Mouse (Mus musculus): ENCODE results near the gene Ctr9.

Gene Ctr9

DNA sequence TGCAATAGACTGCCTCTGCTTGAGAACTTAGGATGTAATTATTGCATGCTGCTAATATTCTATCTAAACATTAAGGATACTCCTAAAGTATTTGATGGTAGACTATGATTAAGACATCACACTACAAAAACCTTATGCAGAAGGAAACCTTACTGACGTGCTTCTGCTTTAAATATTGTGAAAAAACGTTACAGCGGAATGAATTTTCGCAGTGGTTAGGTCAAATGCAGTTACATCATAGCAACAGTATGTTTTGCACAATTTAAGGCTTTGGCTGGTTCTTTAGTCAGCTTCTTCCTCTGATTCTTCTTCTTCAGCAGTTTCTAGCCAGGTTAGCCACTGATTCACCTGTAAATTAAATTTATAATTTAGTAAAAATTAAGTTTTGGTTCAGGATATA, 43.7 kb downstream of the Ctr9 start:
- TF ChIP-seq GATA4 (IDR thresholded peaks at IDR 0.05; ENCODE audit: insufficient replicate concordance, low read length): no peak

DNA sequence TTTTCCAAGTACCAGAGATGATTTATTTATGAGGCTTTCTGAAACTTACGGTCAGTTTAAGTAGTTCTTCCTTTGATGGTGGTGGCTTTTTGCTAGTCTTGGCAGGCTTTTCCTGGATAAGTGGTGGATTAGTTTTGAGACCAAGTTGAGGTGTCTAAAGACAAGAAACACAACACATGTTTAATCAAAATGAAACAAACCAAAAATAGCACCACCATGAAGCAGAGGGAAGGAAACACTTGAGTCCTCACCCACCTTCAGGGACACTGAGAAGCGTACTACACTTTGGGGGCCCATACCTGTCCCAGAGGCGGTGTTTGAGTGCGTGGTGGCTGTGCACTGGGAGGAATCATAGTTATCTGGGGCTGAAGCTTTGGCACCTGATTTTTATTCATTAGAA, 46.5 kb downstream of the Ctr9 start:
- TF ChIP-seq GATA4 (IDR thresholded peaks at IDR 0.05; ENCODE audit: insufficient replicate concordance, low read length): no peak

DNA sequence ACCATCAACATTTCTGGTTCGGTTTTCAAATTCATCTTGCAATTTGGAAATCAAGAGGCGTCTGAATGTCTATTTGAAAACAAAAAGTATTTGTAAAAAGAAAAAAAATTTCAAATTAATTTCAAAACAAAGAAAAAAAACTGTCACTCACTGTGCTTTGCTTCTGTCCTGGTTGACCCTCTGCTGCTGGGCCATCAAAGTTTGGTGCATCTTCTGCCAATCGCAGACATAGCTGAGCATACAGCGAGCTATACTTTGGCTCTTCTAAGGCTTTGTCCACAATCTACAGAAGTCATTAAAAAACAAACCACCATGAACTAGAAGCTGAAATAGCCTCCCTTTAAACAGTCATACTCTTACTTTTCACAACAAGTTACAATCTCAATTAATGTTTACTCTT, 49.5 kb downstream of the Ctr9 start:
- TF ChIP-seq GATA4 (IDR thresholded peaks at IDR 0.05; ENCODE audit: insufficient replicate concordance, low read length): no peak

DNA sequence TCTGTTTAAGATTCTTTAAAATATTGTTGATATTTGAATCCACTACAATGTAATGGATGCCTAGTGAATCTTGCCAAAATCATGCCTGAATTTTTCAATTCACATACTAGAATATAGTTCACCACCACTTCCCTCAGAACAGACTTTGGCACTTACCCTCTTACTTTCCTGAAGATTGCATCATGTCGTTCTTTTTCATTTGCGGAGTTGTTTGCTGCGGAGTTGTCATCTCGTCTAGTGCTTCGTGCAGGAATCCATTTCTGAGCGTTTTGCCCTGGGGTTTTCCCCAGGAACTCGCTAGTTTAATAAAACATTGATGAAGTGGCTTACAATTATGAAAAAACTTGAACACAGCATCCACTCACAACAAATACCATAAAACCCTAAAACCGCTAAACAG, 51.3 kb downstream of the Ctr9 start:
- TF ChIP-seq GATA4 (IDR thresholded peaks at IDR 0.05; ENCODE audit: insufficient replicate concordance, low read length): no peak

DNA sequence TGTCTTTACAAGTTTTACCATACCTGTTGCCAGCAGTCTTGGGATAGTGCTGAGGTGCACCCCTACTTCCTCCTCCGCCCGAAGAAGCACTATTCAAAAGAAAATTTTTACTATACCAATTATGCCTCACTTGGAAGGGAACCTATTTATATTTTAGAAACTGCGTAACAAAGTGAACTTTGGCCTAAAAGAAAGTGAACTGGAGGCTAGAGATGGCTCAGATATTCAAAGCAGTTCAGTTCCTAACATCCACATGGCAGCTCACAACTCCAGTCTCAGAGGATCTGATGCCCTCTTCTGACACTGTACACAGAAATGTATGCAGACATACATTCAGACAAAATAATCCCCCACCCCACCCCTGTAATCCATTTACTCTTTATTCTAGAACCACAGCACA, 52.1 kb downstream of the Ctr9 start:
- TF ChIP-seq GATA4 (IDR thresholded peaks at IDR 0.05; ENCODE audit: insufficient replicate concordance, low read length): no peak

DNA sequence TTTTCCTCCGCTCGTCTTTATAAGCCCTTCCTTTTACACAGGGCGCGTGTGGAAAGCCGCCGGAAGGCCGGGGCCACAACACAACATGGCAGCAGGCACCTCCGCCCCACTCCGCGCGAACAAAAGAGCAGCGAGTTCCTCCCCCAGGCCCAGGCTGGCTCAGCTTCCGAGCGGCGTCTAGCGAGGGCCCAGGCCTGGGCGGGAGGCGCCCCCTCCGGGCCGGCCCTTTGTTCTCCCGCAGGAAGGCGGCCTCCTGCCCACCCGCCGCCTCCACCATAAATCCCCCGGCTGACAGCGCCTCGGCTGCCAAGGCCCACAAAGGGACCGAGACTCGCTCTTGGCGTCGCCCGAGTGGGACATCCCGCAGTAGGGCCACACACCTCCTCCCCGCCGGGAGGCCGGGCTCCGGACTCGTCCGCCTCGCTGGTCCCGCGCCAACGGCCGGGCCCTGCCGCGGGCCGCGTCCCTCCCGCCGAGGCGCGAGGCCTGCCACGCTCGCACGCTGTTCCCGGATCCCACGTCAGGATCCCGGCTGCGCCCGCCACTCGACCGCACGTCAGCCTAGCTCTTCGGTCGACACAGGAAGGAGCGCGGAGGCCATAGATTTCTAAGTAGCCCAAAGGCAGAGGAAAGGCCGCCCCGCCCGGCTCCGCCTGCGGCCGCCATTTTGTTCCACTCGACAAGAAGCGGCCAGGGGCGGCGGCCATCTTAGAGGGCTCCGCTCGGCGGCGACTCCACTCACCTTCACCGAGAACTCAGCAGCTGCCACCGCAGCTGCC, 53.5 kb downstream of the Ctr9 start:
- no peak for TF ChIP-seq GATA4 (IDR thresholded peaks at IDR 0.05; ENCODE audit: insufficient replicate concordance, low read length)

DNA sequence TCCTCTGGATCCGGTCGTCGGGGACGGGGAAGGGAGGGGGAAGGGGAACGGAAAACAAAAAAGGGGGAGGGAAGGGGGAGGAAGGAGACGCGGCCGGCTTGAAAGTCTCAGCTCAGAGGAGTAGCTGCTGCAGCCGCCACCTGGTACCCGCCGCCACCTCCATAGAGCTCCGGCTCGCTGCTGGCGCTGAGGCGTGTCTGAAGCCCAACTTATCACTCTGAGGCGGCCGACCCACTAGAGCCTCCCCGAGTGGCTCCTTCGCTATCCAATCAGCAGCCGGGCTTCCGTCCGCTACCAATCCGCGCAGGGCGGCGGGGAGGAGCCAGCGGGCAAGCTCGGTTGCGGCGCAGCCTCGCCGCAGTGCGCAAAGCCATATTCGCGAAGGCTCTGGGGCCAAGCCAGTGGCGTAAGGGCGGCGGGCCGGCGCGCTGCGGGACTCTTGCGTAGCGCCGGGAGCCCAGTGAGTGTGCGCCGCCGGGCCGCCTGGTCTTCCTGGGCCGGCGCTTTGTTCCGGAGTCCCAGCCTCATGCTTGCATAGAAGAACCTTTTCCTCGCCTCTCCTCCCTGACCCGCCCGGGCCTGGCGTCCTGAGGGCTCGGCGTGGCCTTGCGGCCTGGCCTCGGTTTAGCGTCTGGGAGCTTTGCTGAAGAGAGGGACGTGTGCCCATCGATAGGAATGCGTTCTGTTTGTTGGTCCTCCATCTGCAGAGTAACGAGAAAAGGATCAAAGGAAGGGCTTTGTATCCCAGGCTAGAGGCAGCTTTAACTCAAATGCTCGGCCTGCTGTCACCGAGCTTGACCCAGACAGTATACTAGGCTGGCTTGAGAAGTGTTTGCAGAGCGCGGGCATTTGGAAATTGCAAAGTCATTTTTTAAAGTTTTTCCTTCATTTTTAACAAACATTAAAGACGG, 54.3 kb downstream of the Ctr9 start, which contains the start of gene Eif4g2:
TSS of gene Eif4g2 (minus strand) at position 209 of the 911 bp plus-strand sequence.
- peak; percentile 42; the same call in 1 of the 2 replicates for TF ChIP-seq GATA4 (IDR thresholded peaks at IDR 0.05; ENCODE audit: insufficient replicate concordance, low read length)

DNA sequence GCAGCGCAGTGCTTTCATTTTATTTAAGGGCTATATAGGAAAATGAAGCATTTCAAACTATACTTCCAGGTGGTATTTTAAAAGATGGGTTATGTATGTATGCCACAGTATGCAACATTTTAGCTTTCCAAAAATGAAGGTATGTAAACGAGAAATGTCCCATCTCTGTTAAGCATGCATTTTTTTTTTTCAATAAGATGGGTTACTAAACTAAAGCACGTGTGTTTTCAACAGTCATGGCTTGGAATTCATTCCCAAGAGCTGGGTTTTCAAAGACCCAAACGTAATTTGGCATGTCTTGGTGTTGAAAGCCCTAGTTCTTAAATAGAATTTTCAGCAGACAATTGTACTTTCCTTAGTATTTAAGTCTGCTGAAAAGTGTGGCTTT, 55.0 kb downstream of the Ctr9 start:
- no peak for TF ChIP-seq GATA4 (IDR thresholded peaks at IDR 0.05; ENCODE audit: insufficient replicate concordance, low read length)

DNA sequence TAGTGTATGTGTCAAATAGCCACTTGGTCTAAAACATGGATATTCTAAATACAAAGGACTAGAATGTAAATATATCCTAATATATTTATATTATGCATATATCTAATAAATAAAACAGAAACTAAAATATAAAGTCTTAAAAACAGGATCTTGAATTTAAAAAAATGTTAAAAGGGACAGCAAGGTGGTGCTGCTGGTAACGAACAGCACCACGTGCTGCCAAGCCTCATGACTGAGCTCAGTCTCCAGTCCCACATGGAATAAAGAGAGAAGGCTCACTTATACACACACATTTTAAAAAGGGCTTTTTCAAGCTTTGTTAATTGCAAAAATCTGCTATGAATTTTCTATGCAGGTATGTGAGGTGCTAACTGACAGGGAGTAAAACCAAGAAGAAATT, 55.7 kb downstream of the Ctr9 start:
- no peak for TF ChIP-seq GATA4 (IDR thresholded peaks at IDR 0.05; ENCODE audit: insufficient replicate concordance, low read length)

DNA sequence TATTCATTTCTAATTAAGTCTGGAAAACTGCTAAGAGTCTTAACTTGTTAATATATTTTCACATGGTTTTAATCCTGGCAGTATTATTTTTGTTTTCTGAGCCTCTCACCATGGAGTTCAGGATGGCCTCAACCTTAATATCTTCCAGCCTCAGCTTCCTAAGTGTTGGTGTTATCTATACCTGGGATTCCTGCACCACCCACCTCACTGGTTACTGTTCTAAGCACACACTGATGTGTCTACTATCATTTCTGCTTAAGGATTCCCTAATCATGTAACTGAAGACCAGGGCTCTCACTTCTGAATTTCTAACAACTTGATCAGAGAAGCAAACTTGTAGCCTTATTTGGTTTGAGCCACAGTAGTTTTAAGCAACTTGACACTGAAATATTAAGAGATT, 56.4 kb downstream of the Ctr9 start:
- TF ChIP-seq GATA4 (IDR thresholded peaks at IDR 0.05; ENCODE audit: insufficient replicate concordance, low read length): no peak

DNA sequence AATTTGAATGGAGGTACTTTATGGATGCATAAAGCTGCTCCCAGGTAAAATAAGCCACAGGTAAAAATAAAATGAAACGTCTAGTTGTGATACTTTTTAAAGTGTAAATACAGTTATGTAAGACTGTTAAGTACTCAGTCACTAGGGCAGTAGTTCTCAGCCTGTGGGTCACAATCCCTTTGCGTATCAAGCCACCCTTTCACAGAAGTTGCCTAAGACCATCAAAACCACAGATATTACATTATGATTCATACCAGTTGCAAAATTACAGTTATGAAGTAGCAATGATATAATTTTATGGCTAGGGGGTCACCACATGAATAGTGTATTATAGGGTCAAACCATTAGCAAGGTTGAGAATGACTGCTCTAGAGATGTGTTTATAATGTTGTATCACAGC, 66.4 kb downstream of the Ctr9 start:
- TF ChIP-seq GATA4 (IDR thresholded peaks at IDR 0.05; ENCODE audit: insufficient replicate concordance, low read length): no peak

DNA sequence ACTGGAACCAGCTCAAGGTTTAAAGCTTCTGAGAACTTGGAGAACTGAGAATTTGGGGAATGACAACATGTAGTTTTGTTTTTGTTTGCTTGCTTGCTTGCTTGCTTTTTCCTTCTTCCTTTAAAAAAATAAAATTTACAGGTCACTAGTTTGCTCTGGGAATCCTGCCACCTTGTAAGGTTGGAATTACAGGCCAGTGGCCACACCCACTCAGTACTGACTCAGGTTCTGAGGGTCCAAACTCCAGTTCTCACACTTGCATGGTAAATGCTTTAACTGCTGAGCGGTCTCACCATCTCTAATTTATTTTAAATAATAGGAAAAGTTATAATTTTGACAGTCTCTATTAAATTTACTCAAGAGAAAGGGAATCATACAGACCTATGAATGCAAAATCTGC, 69.4 kb downstream of the Ctr9 start:
- TF ChIP-seq GATA4 (IDR thresholded peaks at IDR 0.05; ENCODE audit: insufficient replicate concordance, low read length): no peak

Data from liver, adult (tissue).